12 mouse cellular contexts compared by ENCODE assay signal in genomic region chr1:136120263-136120603, GRCm38 (mm10).
"Had no signal": no experiment of that assay in that cellular context is flagged by ENCODE, and none has a peak within 500 bp of the region (broad histone marks: within the 10 kb centered on the region; RNA-seq: fewer than 3 reads in every experiment).

No protein-coding gene starts in this region.

- H3K4me3 ChIP-seq: kidney, embryonic 15.5 days; left cerebral cortex, adult 2 months; limb, embryonic 13.5 days; liver, embryonic 12.5 days; neural tube, embryonic 15.5 days had no signal

- H3K9ac ChIP-seq: kidney, embryonic 15.5 days; limb, embryonic 13.5 days; liver, embryonic 12.5 days; neural tube, embryonic 15.5 days had no signal

- H3K27ac ChIP-seq: kidney, embryonic 15.5 days; left cerebral cortex, adult 2 months; liver, embryonic 12.5 days; neural tube, embryonic 15.5 days; stomach, postnatal 0 days had no signal

- H3K27me3 ChIP-seq: kidney, embryonic 15.5 days; limb, embryonic 13.5 days; neural tube, embryonic 15.5 days had no signal

- DNase-seq: kidney, adult 11 months; kidney, postnatal 14 days; lung, adult 18-20 months; right cerebral cortex, adult 18-20 months; right cerebral cortex, postnatal 25 days had no signal

- H3K4me2 ChIP-seq: kidney, embryonic 15.5 days; limb, embryonic 13.5 days; liver, embryonic 12.5 days; midbrain, embryonic 11.5 days; neural tube, embryonic 15.5 days had no signal

- H3K9me3 ChIP-seq: kidney, embryonic 15.5 days; limb, embryonic 13.5 days; liver, embryonic 12.5 days; neural tube, embryonic 15.5 days had no signal

- H3K36me3 ChIP-seq: kidney, embryonic 15.5 days; limb, embryonic 13.5 days; liver, embryonic 12.5 days; neural tube, embryonic 15.5 days had no signal
